Mouse (Mus musculus) heart, adult 18-20 months (tissue): ENCODE data around the gene F8a. TPM values are rescaled to one million over a fixed set of nuclear protein-coding genes. Genes with fewer than 3 reads are reported as not detected.
"Not testable (repeated sequence)": the region's sequence is repeated elsewhere in the genome, so short reads cannot be mapped to it uniquely, and the experiment has no call there.

Experiments
- DNase-seq, 2 experiments: peaks; one replicate each; pipeline ENCODE4 v3.0.0; 2021 to 2022; ENCODE audit warnings: mixed read lengths in 1 of 2
- long read RNA-seq, 2 experiments: library from polyadenylated mRNA; stranded (forward); transcript quantifications; one replicate each; pipeline ENCODE4 v2.0.0; 2021
- total RNA-seq, 2 experiments: library from RNA; stranded (reverse); gene quantifications; 2 replicates each; pipeline ENCODE4 v1.2.3; 2021

The F8a gene
- total RNA-seq = 1 to 10 TPM; 6.6 to 7.2 TPM
- long read RNA-seq, experiment 1, transcript F8a-201 (1 exons, 2,505 nt) = major isoform, 18 of 18 reads
- long read RNA-seq, experiment 1, partial matches to known transcripts = 0 of 18 reads
- long read RNA-seq, experiment 1, other reads (novel, unspliced or antisense) = 0 of 18 reads
- long read RNA-seq, experiment 2, transcript F8a-201 (1 exons, 2,505 nt) = major isoform, 10 of 10 reads
- long read RNA-seq, experiment 2, partial matches to known transcripts = 0 of 10 reads
- long read RNA-seq, experiment 2, other reads (novel, unspliced or antisense) = 0 of 10 reads

DNA sequence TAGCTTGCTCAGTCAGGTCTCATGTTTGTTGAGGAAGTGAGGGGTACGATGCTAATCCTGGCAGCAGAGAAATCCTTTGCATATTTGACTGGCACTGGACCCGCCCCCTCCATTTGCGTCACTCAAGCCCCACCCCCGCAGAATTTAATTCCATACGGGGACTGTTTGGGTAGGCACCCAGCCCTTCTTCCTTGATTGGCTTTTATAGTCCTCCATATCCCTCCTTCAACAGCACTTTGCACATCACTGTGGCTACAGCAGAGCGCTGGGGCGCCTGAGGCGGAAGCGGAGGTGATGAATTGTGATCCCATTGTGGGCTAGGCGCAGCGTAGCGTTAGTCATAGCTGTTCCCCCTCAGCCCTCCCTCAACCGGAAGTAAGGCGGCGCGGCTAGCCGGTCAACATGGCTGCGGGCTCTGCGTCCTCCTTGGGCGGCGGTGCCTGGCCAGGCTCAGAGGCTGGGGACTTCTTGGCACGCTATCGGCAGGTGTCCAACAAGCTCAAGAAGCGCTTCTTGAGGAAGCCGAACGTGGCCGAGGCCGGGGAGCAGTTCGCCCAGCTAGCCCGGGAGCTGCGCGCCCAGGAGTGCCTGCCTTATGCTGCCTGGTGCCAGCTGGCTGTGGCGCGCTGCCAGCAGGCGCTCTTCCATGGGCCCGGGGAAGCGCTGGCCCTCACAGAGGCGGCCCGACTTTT is at the start of gene F8a:
Gene F8a (plus strand): TSS at position 378 of the 692 bp plus-strand sequence.
- DNase-seq = peak; percentile 84 to 89

DNA sequence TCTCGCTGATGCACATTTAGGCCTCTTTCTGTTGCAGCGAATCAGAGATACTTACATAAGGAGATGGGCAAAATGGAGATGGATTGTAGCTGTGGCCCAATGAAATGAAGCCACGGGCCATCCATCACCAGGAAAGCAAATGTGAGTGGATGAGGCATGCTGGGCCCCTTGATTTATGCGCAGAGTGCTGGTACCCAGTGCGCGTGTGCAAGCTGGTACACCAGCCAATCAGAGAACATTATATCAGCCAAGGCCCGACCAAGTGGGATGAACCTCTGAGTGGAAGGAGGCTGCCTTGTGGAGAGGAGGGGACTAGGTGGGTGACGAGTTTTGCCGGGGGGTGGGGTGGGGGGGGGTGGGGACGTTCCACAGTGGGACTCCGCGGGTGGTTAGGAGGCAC is 36.2 kb upstream of the F8a start, which contains the start of gene Xlr3b:
Gene Xlr3b (plus strand): TSS at position 274 of the 400 bp plus-strand sequence.
- DNase-seq = peak in 1 of 2 experiments; percentile 43

DNA sequence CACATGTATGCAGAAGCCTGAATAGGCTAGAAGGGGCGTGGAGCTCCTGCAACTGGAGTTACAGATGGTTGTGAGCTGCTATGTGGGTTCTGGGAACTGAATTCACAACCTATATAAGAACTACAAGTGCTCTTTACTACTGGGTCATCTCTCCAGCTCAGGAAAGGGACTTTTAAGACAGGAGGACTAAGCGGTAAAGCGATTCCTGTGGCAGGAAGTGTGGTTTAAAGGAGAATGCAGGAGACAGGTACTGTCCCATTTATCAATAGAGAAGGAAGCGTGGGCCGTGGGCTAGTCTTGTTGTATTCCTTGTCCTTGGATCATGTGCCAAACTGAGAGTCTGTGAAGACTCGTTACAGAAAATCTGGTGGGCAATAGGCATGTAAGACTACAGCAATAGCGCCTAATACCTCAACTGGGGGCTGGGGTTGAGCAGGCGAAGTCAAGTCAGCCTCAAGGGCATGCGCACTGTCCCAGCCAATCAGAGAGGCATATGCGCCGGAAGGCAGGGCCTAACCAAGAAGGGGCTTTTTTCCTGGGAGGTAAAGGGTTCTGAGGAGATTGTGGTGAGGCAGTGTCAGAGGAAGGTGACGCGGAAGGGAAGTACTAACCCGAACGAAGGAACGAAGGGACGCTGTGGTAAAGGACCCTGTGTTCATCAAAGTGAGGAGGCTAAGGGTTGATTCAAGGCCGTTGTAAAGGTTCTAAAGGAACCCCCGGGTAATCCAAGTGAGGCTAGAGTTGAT is 14.1 kb upstream of the F8a start, which contains the start of gene Xlr4b:
Gene Xlr4b (plus strand): TSS at position 515 of the 746 bp plus-strand sequence.
- DNase-seq = not testable (repeated sequence)

DNA sequence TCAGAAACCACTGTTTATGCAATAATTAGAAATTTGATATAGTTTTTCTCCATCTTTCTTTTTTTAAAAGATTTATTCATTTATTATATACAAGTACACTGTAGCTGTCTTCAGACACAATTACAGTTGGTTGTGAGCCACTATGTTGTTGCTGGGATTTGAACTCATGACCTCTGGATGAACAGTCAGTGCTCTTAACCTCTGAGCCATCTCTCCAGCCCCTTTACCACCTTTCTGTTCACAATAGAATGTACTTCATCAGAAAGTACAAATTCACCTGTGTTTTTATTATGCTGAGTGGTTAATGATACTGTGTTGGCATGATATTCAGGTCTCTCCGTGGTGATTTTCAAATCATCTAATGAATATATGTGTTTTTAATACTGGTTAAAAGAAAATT is 2.7 kb upstream of the F8a start:
- no peak for DNase-seq

DNA sequence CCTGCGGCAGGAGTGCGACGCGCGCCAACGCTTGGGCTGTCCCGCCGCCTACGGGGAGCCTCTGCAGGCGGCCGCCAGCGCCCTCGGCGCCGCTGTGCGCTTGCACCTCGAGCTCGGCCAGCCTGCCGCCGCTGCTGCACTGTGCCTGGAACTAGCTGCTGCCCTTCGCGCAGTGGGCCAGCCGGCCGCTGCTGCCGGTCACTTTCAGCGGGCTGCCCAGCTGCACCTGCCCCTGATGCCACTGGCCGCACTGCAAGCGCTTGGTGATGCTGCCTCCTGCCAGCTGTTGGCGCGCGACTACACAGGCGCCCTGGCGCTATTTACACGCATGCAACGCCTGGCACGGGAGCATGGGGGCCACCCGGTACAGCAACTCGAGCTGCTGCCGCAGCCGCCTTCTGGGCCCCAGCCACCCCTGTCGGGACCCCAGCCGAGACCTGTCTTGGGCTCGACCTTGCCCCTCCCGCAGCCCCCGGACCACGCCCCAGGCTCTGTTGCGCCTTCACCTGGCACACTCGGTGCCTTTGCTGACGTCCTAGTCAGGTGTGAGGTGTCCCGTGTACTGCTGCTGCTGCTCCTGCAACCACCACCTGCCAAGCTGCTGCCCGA is 619 bp downstream of the F8a start:
- peak; percentile 53 to 57 for DNase-seq

DNA sequence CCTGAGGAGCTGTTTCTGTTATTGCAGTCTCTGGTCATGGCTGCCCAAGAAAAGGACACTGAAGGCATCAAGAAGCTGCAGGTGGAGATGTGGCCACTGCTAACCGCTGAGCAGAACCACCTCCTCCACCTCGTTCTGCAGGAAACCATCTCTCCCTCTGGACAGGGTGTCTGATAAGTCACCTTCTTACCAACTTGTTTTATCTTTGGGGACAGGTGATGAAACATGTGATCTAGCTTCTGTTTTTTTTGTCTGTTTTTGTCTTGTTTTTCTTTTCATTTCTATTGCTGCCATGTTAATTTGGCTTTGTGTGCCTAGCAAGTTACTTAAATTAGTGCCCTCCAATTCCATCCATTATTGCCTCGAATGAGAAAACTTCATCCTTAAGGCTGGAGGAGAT is 1.2 kb downstream of the F8a start:
- DNase-seq = no peak

DNA sequence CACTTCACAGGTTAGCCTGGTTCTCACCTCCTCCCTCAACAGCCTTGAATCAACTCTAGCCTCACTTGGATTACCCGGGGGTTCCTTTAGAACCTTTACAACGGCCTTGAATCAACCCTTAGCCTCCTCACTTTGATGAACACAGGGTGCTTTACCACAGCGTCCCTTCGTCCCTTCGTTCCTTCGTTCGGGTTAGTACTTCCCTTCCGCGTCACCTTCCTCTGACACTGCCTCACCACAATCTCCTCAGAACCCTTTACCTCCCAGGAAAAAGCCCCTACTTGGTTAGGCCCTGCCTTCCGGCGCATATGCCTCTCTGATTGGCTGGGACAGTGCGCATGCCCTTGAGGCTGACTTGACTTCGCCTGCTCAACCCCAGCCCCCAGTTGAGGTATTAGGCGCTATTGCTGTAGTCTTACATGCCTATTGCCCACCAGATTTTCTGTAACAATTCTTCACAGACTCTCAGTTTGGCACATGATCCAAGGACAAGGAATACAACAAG is 14.8 kb downstream of the F8a start, which contains the start of gene Xlr4c:
Gene Xlr4c (minus strand): TSS at position 310 of the 505 bp plus-strand sequence.
- DNase-seq = not testable (repeated sequence)

DNA sequence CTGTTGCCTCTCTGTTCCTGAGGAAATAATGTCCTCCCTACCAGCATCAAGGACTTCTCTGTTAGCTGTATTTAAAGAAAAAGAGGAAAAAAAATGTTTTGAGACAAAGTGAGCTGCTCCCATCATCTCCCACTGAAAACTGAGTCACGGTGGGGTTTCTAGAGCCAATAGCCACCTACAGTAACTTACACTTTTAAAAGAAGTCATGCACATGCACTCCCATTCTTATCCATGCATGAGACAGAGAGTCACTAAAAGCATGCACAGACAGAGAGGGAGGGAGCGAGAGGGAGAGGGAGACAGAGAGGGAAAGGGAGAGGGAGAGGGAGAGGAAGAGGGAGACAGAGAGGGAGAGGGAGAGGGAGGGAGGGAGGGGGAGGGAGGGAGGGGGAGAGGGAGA is 34.3 kb downstream of the F8a start:
- DNase-seq = not testable (repeated sequence)

DNA sequence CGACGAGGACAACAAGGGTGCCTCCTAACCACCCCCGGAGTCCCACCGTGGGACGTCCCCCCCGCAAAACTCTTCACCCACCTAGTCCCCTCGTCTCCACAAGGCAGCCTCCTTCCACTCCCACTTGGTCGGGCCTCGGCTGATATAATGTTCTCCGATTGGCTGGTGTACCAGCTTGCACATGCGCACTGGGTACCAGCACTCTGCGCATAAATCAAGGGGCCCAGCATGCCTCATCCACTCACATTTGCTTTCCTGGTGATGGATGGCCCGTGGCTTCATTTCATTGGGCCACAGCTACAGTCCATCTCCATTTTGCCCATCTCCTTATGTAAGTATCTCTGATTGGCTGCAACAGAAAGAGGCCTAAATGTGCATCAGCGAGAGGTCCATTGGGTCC is 37.2 kb downstream of the F8a start, which contains the start of gene Xlr3c:
Gene Xlr3c (minus strand): TSS at position 121 of the 400 bp plus-strand sequence.
- DNase-seq = not testable (repeated sequence)

Other genes starting within 250 kb of the F8a start
- gene Zfp185, start 241.0 kb upstream of the F8a start, total RNA-seq = 1 to 10 TPM in 1 of 2 experiments, under 1 TPM in 1; 0.77 to 1.8 TPM
- gene Pnma5, start 191.2 kb upstream of the F8a start, total RNA-seq = not detected
- not detected for gene Pnma3, start 163.5 kb upstream of the F8a start, total RNA-seq
- gene Xlr4a, start 145.8 kb upstream of the F8a start, total RNA-seq = 1 to 10 TPM in 1 of 2 experiments, under 1 TPM in 1; 0.45 to 1.9 TPM
- gene Xlr3a, start 131.2 kb upstream of the F8a start, total RNA-seq = under 1 TPM; 0.47 to 0.62 TPM
- gene Gm14685, start 111.2 kb upstream of the F8a start, total RNA-seq = not detected
- not detected for gene Xlr5b, start 79.5 kb upstream of the F8a start, total RNA-seq
- not detected for gene DXBay18, start 78.8 kb upstream of the F8a start, total RNA-seq
- gene Spin2d, start 51.3 kb upstream of the F8a start, total RNA-seq = not detected
- 1 to 10 TPM in 1 of 2 experiments, under 1 TPM in 1; 0.75 to 1.2 TPM for gene Xlr3b, start 36.1 kb upstream of the F8a start, total RNA-seq
- 1 to 10 TPM in 1 of 2 experiments, under 1 TPM in 1; 0.67 to 1.1 TPM for gene Xlr4b, start 14.0 kb upstream of the F8a start, total RNA-seq
- gene Xlr4c, start 14.8 kb downstream of the F8a start, total RNA-seq = not detected
- not detected for gene Xlr3c, start 37.1 kb downstream of the F8a start, total RNA-seq
- not detected for gene Xlr5a, start 64.7 kb downstream of the F8a start, total RNA-seq
- gene Xlr5c, start 64.7 kb downstream of the F8a start, total RNA-seq = not detected
- gene Gm45015, start 108.5 kb downstream of the F8a start, total RNA-seq = not detected
- gene Zfp275, start 114.3 kb downstream of the F8a start, total RNA-seq = 1 to 10 TPM; 5.6 to 6.6 TPM
- gene Gm18336, start 170.4 kb downstream of the F8a start, total RNA-seq = not detected
- gene Zfp92, start 182.8 kb downstream of the F8a start, total RNA-seq = not detected
- gene Trex2, start 207.1 kb downstream of the F8a start, total RNA-seq = not detected
- gene Haus7, start 230.8 kb downstream of the F8a start, total RNA-seq = 1 to 10 TPM; 6.2 to 9.1 TPM